Mouse (Mus musculus): ENCODE data around the gene Gnpat.

- TF ChIP-seq GATA1 (IDR thresholded peaks at IDR 0.05; ENCODE audit: borderline replicate concordance, low read length), result no peak
- no peak for TF ChIP-seq FLI1 (IDR thresholded peaks at IDR 0.05; ENCODE audit: low read length)
These were observed 62.9 kb downstream of the Gnpat start for GRCm38 (mm10) chr8:124925544-124926266.

Measured in megakaryocyte, embryonic 14.5 days (primary cell).